Mouse (Mus musculus) limb, embryonic 13.5 days (tissue): Measurements from ENCODE around the gene Rarb. TPM values are rescaled to one million over a fixed set of nuclear protein-coding genes. Genes with fewer than 3 reads are reported as not detected.

Experiments
- ATAC-seq: fragments of 200-750 bp; cut with Nextera tagmentation; 2 replicates; pipeline ENCODE4 v1.8.0; 2017; ENCODE audit warnings: low read depth, moderate number of reproducible peaks, moderate TSS enrichment; ENCODE audit not compliant: low FRiP score
- H3K27ac ChIP-seq: fragments of 300-500 bp; sonication (generic); 2 replicates; pipeline ENCODE4 v1.5.1; 2015; ENCODE audit warnings: inconsistent platforms, mild to moderate bottlenecking, moderate library complexity
- H3K27me3 ChIP-seq: fragments of 300-500 bp; sonication (generic); 2 replicates; pipeline ENCODE4 v1.6.1; 2015; ENCODE audit warnings: mild to moderate bottlenecking, inconsistent platforms
- H3K36me3 ChIP-seq: fragments of 300-500 bp; sonication (generic); 2 replicates; pipeline ENCODE4 v1.6.1; 2015; ENCODE audit warnings: inconsistent platforms, mild to moderate bottlenecking, moderate library complexity
- H3K4me1 ChIP-seq: fragments of 300-500 bp; sonication (generic); 2 replicates; pipeline ENCODE4 v1.6.1; 2015; ENCODE audit warnings: inconsistent platforms
- H3K4me2 ChIP-seq: fragments of 300-500 bp; sonication (generic); replicated peaks from 2 replicates; pipeline ENCODE4 v1.6.1; 2015; ENCODE audit warnings: inconsistent platforms, mild to moderate bottlenecking, moderate library complexity
- H3K4me3 ChIP-seq: fragments of 300-500 bp; sonication (generic); 2 replicates; pipeline ENCODE4 v1.5.1; 2015; ENCODE audit warnings: moderate library complexity, mild to moderate bottlenecking, inconsistent platforms
- H3K9ac ChIP-seq: fragments of 300-500 bp; sonication (generic); 2 replicates; pipeline ENCODE4 v1.6.1; 2015; ENCODE audit warnings: mild to moderate bottlenecking, inconsistent platforms
- H3K9me3 ChIP-seq: fragments of 300-500 bp; sonication (generic); 2 replicates; pipeline ENCODE4 v1.6.1; 2016; ENCODE audit warnings: inconsistent platforms
- WGBS: fragments of 180-500 bp; shearing (Covaris S2); methylation state at CpG from one replicate; pipeline ENCODE4 v1.1.7; 2015; 5-methylcytosine and 5-hydroxymethylcytosine counted together
- polyA plus RNA-seq: library from polyadenylated mRNA; unstranded; fragments of >200 nt; fragmentation: Nextera tagmentation; extraction: Ambion mirVana; gene quantifications from 2 replicates; pipeline ENCODE4 v1.2.1, GENCODE M21; 2015

Gene Rarb
- 15.1 and 17.8 TPM in 2 replicates for polyA plus RNA-seq

- no peak within 1 kb of the TSS for H3K4me2 ChIP-seq
- 88% methylated on average over 4 of the region's 4 CpGs for WGBS
- H3K27ac ChIP-seq, result no peak within 1 kb of the TSS
- H3K4me1 ChIP-seq, result peaks cover 8% of the 10 kb centered on the region; the same call in 1 of the 2 replicates
- H3K9me3 ChIP-seq, result no peaks in the 10 kb centered on the region
- no peaks in the 10 kb centered on the region for H3K27me3 ChIP-seq
- H3K9ac ChIP-seq, result no peak within 1 kb of the TSS
- no peaks in the 10 kb centered on the region for H3K36me3 ChIP-seq
- ATAC-seq, result no peak
- H3K4me3 ChIP-seq, result no peak within 1 kb of the TSS
These were observed at the start of gene Rarb for GRCm38 (mm10) chr14:16818602-16819250. TSS of gene Rarb (minus strand) at chr14:16819156.

GRCm38 (mm10) chr14:16842036-16842435 lies 23.1 kb upstream of the Rarb start:
- no peak for ATAC-seq
- Histone ChIP-seq H3K4me1 (peaks cover 8% of the 10 kb centered on the region), H3K27me3 (no peaks in the 10 kb centered on the region), H3K9me3 (no peaks in the 10 kb centered on the region), H3K4me3 (no peak overlapping the region), H3K4me2 (no peak overlapping the region), H3K27ac (no peak overlapping the region), H3K9ac (no peak overlapping the region), H3K36me3 (no peaks in the 10 kb centered on the region)
- WGBS, result 40% methylated on average over 3 of the region's 3 CpGs

GRCm38 (mm10) chr14:16841597-16841989 lies 22.6 kb upstream of the Rarb start:
- Histone ChIP-seq H3K9ac (no peak overlapping the region), H3K4me1 (peaks cover 8% of the 10 kb centered on the region), H3K27ac (no peak overlapping the region), H3K36me3 (no peaks in the 10 kb centered on the region), H3K4me3 (no peak overlapping the region), H3K27me3 (no peaks in the 10 kb centered on the region), H3K9me3 (no peaks in the 10 kb centered on the region), H3K4me2 (no peak overlapping the region)
- no peak for ATAC-seq
- 54% methylated on average over 6 of the region's 6 CpGs for WGBS

- Histone ChIP-seq H3K9ac (no peak overlapping the region), H3K4me2 (no peak overlapping the region), H3K9me3 (no peaks in the 10 kb centered on the region), H3K4me1 (peaks cover 8% of the 10 kb centered on the region), H3K36me3 (no peaks in the 10 kb centered on the region), H3K4me3 (no peak overlapping the region), H3K27me3 (no peaks in the 10 kb centered on the region), H3K27ac (no peak overlapping the region)
- 46% methylated on average over 8 of the region's 8 CpGs for WGBS
- ATAC-seq, result peak; percentile 66; the same call in 1 of the 2 replicates
These were observed 22.1 kb upstream of the Rarb start for GRCm38 (mm10) chr14:16840951-16841596.

- no peaks in the 10 kb centered on the region for H3K9me3 ChIP-seq
- H3K4me2 ChIP-seq, result no peak overlapping the region
- H3K36me3 ChIP-seq, result no peaks in the 10 kb centered on the region
- 99% methylated on average over 2 of the region's 2 CpGs for WGBS
- no peak overlapping the region for H3K27ac ChIP-seq
- no peak for ATAC-seq
- no peak overlapping the region for H3K9ac ChIP-seq
- no peaks in the 10 kb centered on the region for H3K27me3 ChIP-seq
- H3K4me1 ChIP-seq, result peaks cover 8% of the 10 kb centered on the region
- H3K4me3 ChIP-seq, result no peak overlapping the region
These were observed 21.2 kb upstream of the Rarb start for GRCm38 (mm10) chr14:16840135-16840534.

- no peaks in the 10 kb centered on the region for H3K4me1 ChIP-seq
- no peak overlapping the region for H3K4me2 ChIP-seq
- WGBS, result 83% methylated on average over 1 of the region's 1 CpGs
- H3K9ac ChIP-seq, result no peak overlapping the region
- no peak overlapping the region for H3K27ac ChIP-seq
- H3K36me3 ChIP-seq, result no peaks in the 10 kb centered on the region
- H3K27me3 ChIP-seq, result no peaks in the 10 kb centered on the region
- no peak overlapping the region for H3K4me3 ChIP-seq
- ATAC-seq, result no peak
- no peaks in the 10 kb centered on the region for H3K9me3 ChIP-seq
These were observed 3.7 kb downstream of the Rarb start for GRCm38 (mm10) chr14:16815096-16815741.

GRCm38 (mm10) chr14:16806155-16806554 lies 12.8 kb downstream of the Rarb start:
- 88% methylated on average over 3 of the region's 3 CpGs for WGBS

GRCm38 (mm10) chr14:16790161-16790560 lies 28.8 kb downstream of the Rarb start:
- Histone ChIP-seq H3K4me3 (no peak overlapping the region), H3K9ac (no peak overlapping the region), H3K36me3 (no peaks in the 10 kb centered on the region), H3K4me1 (no peaks in the 10 kb centered on the region), H3K27ac (no peak overlapping the region), H3K9me3 (no peaks in the 10 kb centered on the region), H3K27me3 (no peaks in the 10 kb centered on the region), H3K4me2 (no peak overlapping the region)
- WGBS, result 86% methylated on average over 1 of the region's 1 CpGs
- no peak for ATAC-seq

More at GRCm38 (mm10) chr14:16806155-16806554, 12.8 kb downstream of the Rarb start:
- H3K4me2 ChIP-seq, result no peak overlapping the region
- H3K27me3 ChIP-seq, result no peaks in the 10 kb centered on the region
- no peaks in the 10 kb centered on the region for H3K36me3 ChIP-seq
- ATAC-seq, result no peak
- H3K4me1 ChIP-seq, result no peaks in the 10 kb centered on the region
- H3K4me3 ChIP-seq, result no peak overlapping the region
- no peak overlapping the region for H3K9ac ChIP-seq
- no peaks in the 10 kb centered on the region for H3K9me3 ChIP-seq
- H3K27ac ChIP-seq, result no peak overlapping the region

GRCm38 (mm10) chr14:16781942-16782541 lies 36.9 kb downstream of the Rarb start:
- Histone ChIP-seq H3K27ac (no peak overlapping the region), H3K9me3 (no peaks in the 10 kb centered on the region), H3K27me3 (no peaks in the 10 kb centered on the region), H3K36me3 (no peaks in the 10 kb centered on the region), H3K4me2 (no peak overlapping the region), H3K4me1 (0 out of 2 replicates have a peak, but pooled peaks cover 3% of the 10 kb centered on the region), H3K4me3 (no peak overlapping the region), H3K9ac (no peak overlapping the region)
- WGBS, result 84% methylated on average over 5 of the region's 5 CpGs
- no peak for ATAC-seq

- Histone ChIP-seq H3K36me3 (no peaks in the 10 kb centered on the region), H3K27me3 (no peaks in the 10 kb centered on the region), H3K9ac (no peak overlapping the region), H3K4me2 (no peak overlapping the region), H3K9me3 (no peaks in the 10 kb centered on the region), H3K4me1 (0 out of 2 replicates have a peak, but pooled peaks cover 3% of the 10 kb centered on the region), H3K4me3 (no peak overlapping the region), H3K27ac (no peak overlapping the region)
- peak; percentile 81 for ATAC-seq
- WGBS, result 58% methylated on average over 2 of the region's 2 CpGs
These were observed 42.1 kb downstream of the Rarb start for GRCm38 (mm10) chr14:16776723-16777381.

GRCm38 (mm10) chr14:16772927-16773326 lies 46.0 kb downstream of the Rarb start:
- H3K9ac ChIP-seq, result no peak overlapping the region

More at GRCm38 (mm10) chr14:16772927-16773326, 46.0 kb downstream of the Rarb start:
- H3K9me3 ChIP-seq, result no peaks in the 10 kb centered on the region
- no peak for ATAC-seq
- WGBS, result 81% methylated on average over 3 of the region's 3 CpGs
- no peaks in the 10 kb centered on the region for H3K36me3 ChIP-seq
- no peaks in the 10 kb centered on the region for H3K27me3 ChIP-seq
- 0 out of 2 replicates have a peak, but pooled peaks cover 3% of the 10 kb centered on the region for H3K4me1 ChIP-seq
- H3K27ac ChIP-seq, result no peak overlapping the region
- H3K4me3 ChIP-seq, result no peak overlapping the region
- no peak overlapping the region for H3K4me2 ChIP-seq
